Mouse (Mus musculus): ENCODE data around the gene Fam213b. TPM values are rescaled to one million over a fixed set of nuclear protein-coding genes. Genes with fewer than 3 reads are reported as not detected.

The Fam213b gene
- polyA plus RNA-seq, 1 experiment from 2014 or later = 20.1 TPM

- Histone ChIP-seq H3K27ac (ENCODE audit: low read depth, low read length) (peak overlapping the region; percentile 78), H3K27me3 (replicated peaks; ENCODE audit: control insufficient read depth, insufficient read depth, low read length) (no peaks in the 10 kb centered on the region), H3K4me2 (peak overlapping the region; percentile 90), H3K4me3 (ENCODE audit: low read depth, low read length) (peak overlapping the region; percentile 58), H3K9ac (ENCODE audit: low read depth, low read length) (peak overlapping the region; percentile 72), H3K36me3 (ENCODE audit: control insufficient read depth, insufficient read depth, low read length) (peaks cover 23% of the 10 kb centered on the region; the same call in 1 of the 2 replicates), H3K9me3 (ENCODE audit: control insufficient read depth, low read length) (no peaks in the 10 kb centered on the region), H3K4me1 (replicated peaks; ENCODE audit: control insufficient read depth, insufficient read depth, low read length) (peaks cover 46% of the 10 kb centered on the region)
- no peak for DNase-seq (ENCODE audit: low spot score)
- 13% methylated on average over 5 of the region's 5 CpGs for WGBS
- ATAC-seq (replicated peaks; ENCODE audit: low FRiP score) = peak; percentile 50
Measured at GRCm38 (mm10) chr4:154927899-154928337, 29.0 kb upstream of the Fam213b start.

GRCm38 (mm10) chr4:154926969-154927898 is 28.3 kb upstream of the Fam213b start:
- Histone ChIP-seq H3K27ac (ENCODE audit: low read depth, low read length) (peak overlapping the region; percentile 78), H3K4me1 (replicated peaks; ENCODE audit: control insufficient read depth, insufficient read depth, low read length) (peaks cover 47% of the 10 kb centered on the region), H3K9me3 (ENCODE audit: control insufficient read depth, low read length) (no peaks in the 10 kb centered on the region), H3K4me3 (ENCODE audit: low read depth, low read length) (peak overlapping the region; percentile 58), H3K36me3 (ENCODE audit: control insufficient read depth, insufficient read depth, low read length) (peaks cover 28% of the 10 kb centered on the region; the same call in 1 of the 2 replicates), H3K9ac (ENCODE audit: low read depth, low read length) (peak overlapping the region; percentile 72), H3K27me3 (replicated peaks; ENCODE audit: control insufficient read depth, insufficient read depth, low read length) (no peaks in the 10 kb centered on the region), H3K4me2 (peak overlapping the region; percentile 90)
- peak; percentile 37 for ATAC-seq (replicated peaks; ENCODE audit: low FRiP score)
- 43% methylated on average over 9 of the region's 9 CpGs for WGBS
- DNase-seq (ENCODE audit: low spot score) = no peak

- H3K9me3 ChIP-seq (ENCODE audit: control insufficient read depth, low read length) = no peaks in the 10 kb centered on the region
- peak overlapping the region; percentile 72; the same call in 1 of the 2 replicates for H3K9ac ChIP-seq (ENCODE audit: low read depth, low read length)
- H3K27me3 ChIP-seq (replicated peaks; ENCODE audit: control insufficient read depth, insufficient read depth, low read length) = no peaks in the 10 kb centered on the region
- ATAC-seq (replicated peaks; ENCODE audit: low FRiP score) (no peak), DNase-seq (ENCODE audit: low spot score) (no peak)
- peak overlapping the region; percentile 12 for H3K4me3 ChIP-seq (ENCODE audit: low read depth, low read length)
- peak overlapping the region; percentile 90 for H3K4me2 ChIP-seq
- H3K36me3 ChIP-seq (ENCODE audit: control insufficient read depth, insufficient read depth, low read length) = peaks cover 34% of the 10 kb centered on the region; the same call in 1 of the 2 replicates
- peaks cover 47% of the 10 kb centered on the region for H3K4me1 ChIP-seq (replicated peaks; ENCODE audit: control insufficient read depth, insufficient read depth, low read length)
- H3K27ac ChIP-seq (ENCODE audit: low read depth, low read length) = no peak overlapping the region
- WGBS = 45% methylated on average over 4 of the region's 4 CpGs
Measured at GRCm38 (mm10) chr4:154925413-154925812, 26.5 kb upstream of the Fam213b start.

- peaks cover 30% of the 10 kb centered on the region for H3K4me1 ChIP-seq (replicated peaks; ENCODE audit: control insufficient read depth, insufficient read depth, low read length)
- no peak overlapping the region for H3K4me2 ChIP-seq
- H3K4me3 ChIP-seq (ENCODE audit: low read depth, low read length) = no peak overlapping the region
- WGBS = 80% methylated on average over 5 of the region's 5 CpGs
- H3K9me3 ChIP-seq (ENCODE audit: control insufficient read depth, low read length) = no peaks in the 10 kb centered on the region
- no peak for DNase-seq (ENCODE audit: low spot score)
- no peak overlapping the region for H3K9ac ChIP-seq (ENCODE audit: low read depth, low read length)
- peaks cover 40% of the 10 kb centered on the region for H3K36me3 ChIP-seq (ENCODE audit: control insufficient read depth, insufficient read depth, low read length)
- H3K27ac ChIP-seq (ENCODE audit: low read depth, low read length) = no peak overlapping the region
- no peaks in the 10 kb centered on the region for H3K27me3 ChIP-seq (replicated peaks; ENCODE audit: control insufficient read depth, insufficient read depth, low read length)
- no peak for ATAC-seq (replicated peaks; ENCODE audit: low FRiP score)
Measured at GRCm38 (mm10) chr4:154922931-154923330, 24.0 kb upstream of the Fam213b start.

- DNase-seq (ENCODE audit: low spot score) (no peak), ATAC-seq (replicated peaks; ENCODE audit: low FRiP score) (no peak)
- peaks cover 47% of the 10 kb centered on the region for H3K36me3 ChIP-seq (ENCODE audit: control insufficient read depth, insufficient read depth, low read length)
- no peaks in the 10 kb centered on the region for H3K9me3 ChIP-seq (ENCODE audit: control insufficient read depth, low read length)
- WGBS = 86% methylated on average over 4 of the region's 4 CpGs
- H3K4me3 ChIP-seq (ENCODE audit: low read depth, low read length) = no peak overlapping the region
- H3K4me1 ChIP-seq (replicated peaks; ENCODE audit: control insufficient read depth, insufficient read depth, low read length) = peaks cover 24% of the 10 kb centered on the region
- no peak overlapping the region for H3K4me2 ChIP-seq
- H3K27me3 ChIP-seq (replicated peaks; ENCODE audit: control insufficient read depth, insufficient read depth, low read length) = no peaks in the 10 kb centered on the region
- H3K9ac ChIP-seq (ENCODE audit: low read depth, low read length) = no peak overlapping the region
- H3K27ac ChIP-seq (ENCODE audit: low read depth, low read length) = no peak overlapping the region
Measured at GRCm38 (mm10) chr4:154922291-154922690, 23.4 kb upstream of the Fam213b start.

GRCm38 (mm10) chr4:154916662-154917061 is 17.7 kb upstream of the Fam213b start:
- Histone ChIP-seq H3K4me3 (ENCODE audit: low read depth, low read length) (no peak overlapping the region), H3K9me3 (ENCODE audit: control insufficient read depth, low read length) (no peaks in the 10 kb centered on the region), H3K4me1 (replicated peaks; ENCODE audit: control insufficient read depth, insufficient read depth, low read length) (peaks cover 26% of the 10 kb centered on the region), H3K36me3 (ENCODE audit: control insufficient read depth, insufficient read depth, low read length) (peaks cover 17% of the 10 kb centered on the region), H3K27me3 (replicated peaks; ENCODE audit: control insufficient read depth, insufficient read depth, low read length) (no peaks in the 10 kb centered on the region), H3K9ac (ENCODE audit: low read depth, low read length) (no peak overlapping the region), H3K27ac (ENCODE audit: low read depth, low read length) (peak overlapping the region; percentile 19; the same call in 1 of the 2 replicates), H3K4me2 (no peak overlapping the region)
- DNase-seq (ENCODE audit: low spot score) = no peak
- 64% methylated on average over 4 of the region's 4 CpGs for WGBS
- no peak; the same call in 1 of the 2 replicates for ATAC-seq (replicated peaks; ENCODE audit: low FRiP score)

- peaks cover 13% of the 10 kb centered on the region for H3K36me3 ChIP-seq (ENCODE audit: control insufficient read depth, insufficient read depth, low read length)
- 57% methylated on average over 10 of the region's 10 CpGs for WGBS
- H3K9me3 ChIP-seq (ENCODE audit: control insufficient read depth, low read length) = no peaks in the 10 kb centered on the region
- no peak overlapping the region for H3K9ac ChIP-seq (ENCODE audit: low read depth, low read length)
- peak overlapping the region; percentile 55 for H3K27ac ChIP-seq (ENCODE audit: low read depth, low read length)
- peaks cover 39% of the 10 kb centered on the region for H3K4me1 ChIP-seq (replicated peaks; ENCODE audit: control insufficient read depth, insufficient read depth, low read length)
- H3K27me3 ChIP-seq (replicated peaks; ENCODE audit: control insufficient read depth, insufficient read depth, low read length) = no peaks in the 10 kb centered on the region
- H3K4me3 ChIP-seq (ENCODE audit: low read depth, low read length) = no peak overlapping the region
- ATAC-seq (replicated peaks; ENCODE audit: low FRiP score) (no peak), DNase-seq (ENCODE audit: low spot score) (no peak)
- no peak overlapping the region for H3K4me2 ChIP-seq
Measured at GRCm38 (mm10) chr4:154915286-154915685, 16.4 kb upstream of the Fam213b start.

GRCm38 (mm10) chr4:154914707-154915106 is 15.8 kb upstream of the Fam213b start:
- Histone ChIP-seq H3K27ac (ENCODE audit: low read depth, low read length) (peak overlapping the region; percentile 2; the same call in 1 of the 2 replicates), H3K4me2 (no peak overlapping the region), H3K9ac (ENCODE audit: low read depth, low read length) (no peak overlapping the region), H3K9me3 (ENCODE audit: control insufficient read depth, low read length) (no peaks in the 10 kb centered on the region), H3K27me3 (replicated peaks; ENCODE audit: control insufficient read depth, insufficient read depth, low read length) (no peaks in the 10 kb centered on the region), H3K4me3 (ENCODE audit: low read depth, low read length) (no peak overlapping the region), H3K36me3 (ENCODE audit: control insufficient read depth, insufficient read depth, low read length) (peaks cover 13% of the 10 kb centered on the region), H3K4me1 (replicated peaks; ENCODE audit: control insufficient read depth, insufficient read depth, low read length) (peaks cover 45% of the 10 kb centered on the region)
- ATAC-seq (replicated peaks; ENCODE audit: low FRiP score) = no peak
- 69% methylated on average over 3 of the region's 3 CpGs for WGBS
- DNase-seq (ENCODE audit: low spot score) = no peak
